Mouse (Mus musculus) macrophage (primary cell): ENCODE results near the gene Slc2a4. TPM values are rescaled to one million over a fixed set of nuclear protein-coding genes. Genes with fewer than 3 reads are reported as not detected.

Experiments used
- H3K27ac ChIP-seq: fragments of 350-480 bp; formaldehyde crosslinking; 2 replicates; pipeline ENCODE4 v1.9.0; 2021
- H3K36me3 ChIP-seq: fragments of 350-480 bp; formaldehyde crosslinking; 2 replicates; pipeline ENCODE4 v1.9.0; 2021; ENCODE audit errors: inconsistent target
- H3K4me3 ChIP-seq: fragments of 350-480 bp; formaldehyde crosslinking; 2 replicates; pipeline ENCODE4 v1.9.0; 2021; ENCODE audit errors: inconsistent target
- H3K79me2 ChIP-seq: fragments of 350-480 bp; formaldehyde crosslinking; 2 replicates; pipeline ENCODE4 v1.9.0; 2021; ENCODE audit errors: inconsistent target
- whole genome bisulfite sequencing: methylation state at CpG from one replicate; pipeline ENCODE4 v1.1.7; 2026; ENCODE audit warnings: inconsistent platforms; ENCODE audit not compliant: missing documents; 5-methylcytosine and 5-hydroxymethylcytosine counted together
- polyA plus RNA-seq: library from polyadenylated mRNA; stranded (reverse); fragments of 250-400 nt; gene quantifications from 3 replicates; pipeline ENCODE4 v1.2.4, GENCODE M21; 2018; ENCODE audit warnings: inconsistent platforms

The Slc2a4 gene
- polyA plus RNA-seq, 1 experiment from 2014 or later, result 0.13 TPM

GRCm38 (mm10) chr11:69982225-69982624, 34.2 kb upstream of the Slc2a4 start, which contains the start of gene Elp5:
Elp5 (minus strand) TSS chr11:69982517.
- 65% methylated on average over 8 of the region's 8 CpGs for WGBS
- Histone ChIP-seq H3K79me2 (peaks cover 76% of the 10 kb centered on the region), H3K27ac (peak within 1 kb of the TSS; percentile 48), H3K36me3 (peaks cover 36% of the 10 kb centered on the region), H3K4me3 (peak within 1 kb of the TSS; percentile 97)

- peaks cover 68% of the 10 kb centered on the region for H3K79me2 ChIP-seq
- 0% methylated on average over 41 of the region's 43 CpGs for WGBS
- H3K27ac ChIP-seq, result peak within 1 kb of the TSS; percentile 70
- H3K36me3 ChIP-seq, result peaks cover 31% of the 10 kb centered on the region
- peak within 1 kb of the TSS; percentile 97 for H3K4me3 ChIP-seq
These were observed 33.3 kb upstream of the Slc2a4 start, which contains the start of gene Ctdnep1 for GRCm38 (mm10) chr11:69981141-69981762. Ctdnep1 (plus strand) TSS chr11:69981156.

GRCm38 (mm10) chr11:69980196-69981140, 32.5 kb upstream of the Slc2a4 start:
- H3K4me3 ChIP-seq, result peak overlapping the region; percentile 97
- H3K79me2 ChIP-seq, result peaks cover 64% of the 10 kb centered on the region
- peak overlapping the region; percentile 70 for H3K27ac ChIP-seq
- whole genome bisulfite sequencing, result 1% methylated on average over 37 of the region's 60 CpGs
- H3K36me3 ChIP-seq, result peaks cover 31% of the 10 kb centered on the region

DNA sequence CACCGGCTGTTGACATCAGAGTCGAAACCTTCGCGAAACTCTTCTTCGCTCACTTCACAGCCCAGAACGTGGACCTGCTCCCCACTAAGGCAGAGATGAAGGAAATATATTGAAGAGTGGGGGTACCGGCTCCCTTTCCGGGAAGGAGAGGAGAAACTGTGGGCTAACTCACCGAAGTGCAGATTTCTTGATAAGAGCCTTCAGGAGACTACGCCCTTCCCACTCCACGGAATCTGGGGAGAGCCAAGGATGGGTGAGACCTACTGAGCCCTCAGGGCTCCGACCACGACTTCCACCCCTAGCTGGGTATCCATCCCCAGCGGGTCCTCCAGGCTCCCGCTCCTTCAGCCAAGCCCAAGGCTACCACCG, 31.8 kb upstream of the Slc2a4 start:
- Histone ChIP-seq H3K79me2 (peaks cover 58% of the 10 kb centered on the region), H3K4me3 (peak overlapping the region; percentile 97), H3K27ac (peak overlapping the region; percentile 70), H3K36me3 (peaks cover 28% of the 10 kb centered on the region)
- WGBS, result 3% methylated on average over 16 of the region's 16 CpGs

GRCm38 (mm10) chr11:69976271-69976670, 28.3 kb upstream of the Slc2a4 start:
- Histone ChIP-seq H3K27ac (no peak overlapping the region), H3K4me3 (no peak overlapping the region), H3K79me2 (peaks cover 22% of the 10 kb centered on the region), H3K36me3 (peaks cover 41% of the 10 kb centered on the region)
- WGBS, result 90% methylated on average over 4 of the region's 4 CpGs

DNA sequence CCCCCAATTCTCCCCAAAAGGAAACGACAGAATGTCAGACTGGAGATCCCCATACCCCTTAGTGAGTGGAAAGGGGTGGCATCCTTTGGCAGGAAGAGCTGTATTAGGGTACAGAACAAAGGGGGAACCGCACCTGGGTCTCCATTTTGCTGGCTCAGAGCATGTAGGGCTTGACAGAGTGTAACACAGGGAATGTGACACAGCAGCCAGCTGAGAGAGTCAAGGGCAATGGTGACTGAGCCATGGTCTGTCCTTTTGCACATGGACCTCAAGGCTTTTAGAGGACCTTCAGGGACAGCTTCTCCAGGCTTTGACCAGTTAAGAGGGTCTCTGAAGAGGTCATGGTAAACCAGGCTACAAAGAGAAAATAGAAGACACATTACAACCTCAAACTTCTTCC, 26.9 kb upstream of the Slc2a4 start:
- H3K27ac ChIP-seq, result no peak overlapping the region
- whole genome bisulfite sequencing, result 95% methylated on average over 2 of the region's 2 CpGs
- peaks cover 19% of the 10 kb centered on the region for H3K79me2 ChIP-seq
- no peak overlapping the region for H3K4me3 ChIP-seq
- peaks cover 47% of the 10 kb centered on the region for H3K36me3 ChIP-seq

DNA sequence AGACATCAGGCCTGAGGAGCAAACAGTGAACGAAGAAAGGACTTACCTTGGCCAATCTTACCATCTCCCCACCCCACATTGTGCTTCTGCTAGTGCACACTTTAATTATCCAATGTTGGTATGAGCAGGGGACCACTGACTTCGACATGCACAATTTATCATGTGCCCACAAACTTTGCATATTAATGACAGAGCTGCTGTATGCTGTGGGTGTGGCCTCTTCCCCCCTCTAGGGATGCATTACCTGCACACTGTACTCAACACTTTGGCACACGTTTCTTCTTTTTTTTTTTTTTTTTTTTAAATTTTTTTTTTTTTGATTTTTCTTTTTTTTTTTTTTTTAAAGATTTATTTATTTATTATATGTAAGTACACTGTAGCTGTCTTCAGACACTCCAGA, 22.8 kb upstream of the Slc2a4 start:
- 70% methylated on average over 2 of the region's 3 CpGs for WGBS
- H3K27ac ChIP-seq, result no peak overlapping the region
- no peaks in the 10 kb centered on the region for H3K79me2 ChIP-seq
- H3K4me3 ChIP-seq, result no peak overlapping the region
- H3K36me3 ChIP-seq, result peaks cover 45% of the 10 kb centered on the region

GRCm38 (mm10) chr11:69970222-69970621, 22.2 kb upstream of the Slc2a4 start:
- no peak overlapping the region for H3K27ac ChIP-seq
- 80% methylated on average over 6 of the region's 6 CpGs for WGBS
- no peaks in the 10 kb centered on the region for H3K79me2 ChIP-seq
- no peak overlapping the region for H3K4me3 ChIP-seq
- peaks cover 45% of the 10 kb centered on the region for H3K36me3 ChIP-seq

GRCm38 (mm10) chr11:69968793-69969192, 20.8 kb upstream of the Slc2a4 start:
- H3K36me3 ChIP-seq, result peaks cover 34% of the 10 kb centered on the region; the same call in 1 of the 2 replicates
- no peak overlapping the region for H3K4me3 ChIP-seq
- 82% methylated on average over 4 of the region's 4 CpGs for WGBS
- no peaks in the 10 kb centered on the region for H3K79me2 ChIP-seq
- H3K27ac ChIP-seq, result no peak overlapping the region

DNA sequence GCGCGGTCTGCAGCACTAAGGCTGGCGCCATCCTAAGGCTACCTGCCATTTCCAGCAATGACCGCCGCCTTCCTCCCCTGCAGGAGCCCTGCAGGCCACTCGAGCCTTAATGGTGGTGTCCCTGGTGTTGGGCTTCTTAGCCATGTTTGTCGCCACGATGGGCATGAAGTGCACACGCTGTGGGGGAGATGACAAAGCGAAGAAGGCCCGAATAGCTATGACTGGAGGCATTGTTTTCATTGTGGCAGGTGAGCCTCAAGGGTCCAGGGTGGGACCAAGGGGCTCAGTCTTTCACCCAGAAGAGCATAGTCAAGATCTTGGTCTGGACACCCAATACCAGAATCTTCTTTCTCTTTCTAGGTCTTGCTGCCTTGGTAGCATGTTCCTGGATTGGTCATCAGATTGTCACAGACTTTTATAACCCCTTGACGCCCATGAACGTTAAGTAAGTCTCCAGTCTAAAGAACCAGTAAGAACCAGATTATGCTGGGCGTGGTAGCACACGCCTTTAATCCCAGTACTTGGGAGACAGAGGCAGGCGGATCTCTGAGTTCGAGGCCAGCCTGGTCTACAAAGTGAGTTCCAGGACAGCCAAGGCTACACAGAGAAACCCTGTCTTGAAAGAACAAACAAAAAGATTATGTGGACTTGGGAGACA, 19.0 kb upstream of the Slc2a4 start:
- Histone ChIP-seq H3K36me3 (peaks cover 23% of the 10 kb centered on the region; the same call in 1 of the 2 replicates), H3K4me3 (no peak overlapping the region), H3K27ac (no peak overlapping the region), H3K79me2 (no peaks in the 10 kb centered on the region)
- WGBS, result 43% methylated on average over 14 of the region's 17 CpGs

- H3K79me2 ChIP-seq, result no peaks in the 10 kb centered on the region
- no peak overlapping the region for H3K4me3 ChIP-seq
- peaks cover 21% of the 10 kb centered on the region; the same call in 1 of the 2 replicates for H3K36me3 ChIP-seq
- WGBS, result 6% methylated on average over 54 of the region's 59 CpGs
- H3K27ac ChIP-seq, result no peak overlapping the region
These were observed 18.2 kb upstream of the Slc2a4 start for GRCm38 (mm10) chr11:69966006-69966859.

DNA sequence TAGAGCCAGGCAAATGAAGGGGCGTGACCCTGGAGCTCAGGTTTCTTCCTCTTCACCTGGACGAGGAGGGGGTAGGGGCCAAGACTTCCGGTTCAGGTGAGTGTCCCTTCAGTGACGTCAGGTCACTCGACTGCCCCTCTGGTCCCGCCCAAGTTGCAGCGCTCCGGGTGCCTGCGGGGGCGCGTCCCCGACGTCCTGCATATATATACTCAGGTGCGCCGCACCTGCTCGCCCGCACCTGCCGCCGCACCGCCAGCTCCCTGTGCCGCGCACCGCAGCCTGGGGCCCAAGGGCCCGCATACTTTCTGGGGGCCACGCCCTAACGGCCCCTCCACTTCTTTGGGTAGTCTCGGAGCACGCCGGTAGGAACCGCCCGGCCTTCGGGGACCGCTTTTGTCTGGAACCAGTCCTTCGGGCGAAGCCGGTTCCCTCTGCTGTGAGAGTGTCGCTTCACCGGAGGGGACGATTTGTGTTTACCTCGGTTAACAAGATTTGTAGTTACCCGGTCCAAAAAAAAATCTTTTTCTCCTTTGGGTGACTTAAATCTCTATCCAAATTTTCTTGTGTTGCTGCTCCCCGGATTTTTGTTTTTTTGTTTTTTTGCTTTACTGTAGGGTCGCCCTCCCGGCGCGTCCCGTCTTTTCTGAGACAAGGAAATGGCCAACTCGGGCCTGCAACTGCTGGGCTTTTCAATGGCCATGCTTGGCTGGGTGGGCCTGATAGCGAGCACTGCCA, 17.4 kb upstream of the Slc2a4 start:
- no peaks in the 10 kb centered on the region for H3K79me2 ChIP-seq
- WGBS, result 9% methylated on average over 48 of the region's 49 CpGs
- no peak overlapping the region for H3K27ac ChIP-seq
- no peak overlapping the region for H3K4me3 ChIP-seq
- peaks cover 19% of the 10 kb centered on the region; the same call in 1 of the 2 replicates for H3K36me3 ChIP-seq

GRCm38 (mm10) chr11:69964650-69965270, 16.8 kb upstream of the Slc2a4 start, which contains the start of gene Cldn7:
Cldn7 (plus strand) TSS chr11:69964779.
- H3K4me3 ChIP-seq, result no peak within 1 kb of the TSS
- no peaks in the 10 kb centered on the region for H3K79me2 ChIP-seq
- H3K36me3 ChIP-seq, result peaks cover 15% of the 10 kb centered on the region; the same call in 1 of the 2 replicates
- H3K27ac ChIP-seq, result no peak within 1 kb of the TSS
- WGBS, result 42% methylated on average over 24 of the region's 24 CpGs
